Mouse (Mus musculus): ENCODE measurements around the gene Hoxa7. TPM values are rescaled to one million over a fixed set of nuclear protein-coding genes. Genes with fewer than 3 reads are reported as not detected.

The Hoxa7 gene
- polyA plus RNA-seq, 1 experiment from 2014 or later: not detected

DNA sequence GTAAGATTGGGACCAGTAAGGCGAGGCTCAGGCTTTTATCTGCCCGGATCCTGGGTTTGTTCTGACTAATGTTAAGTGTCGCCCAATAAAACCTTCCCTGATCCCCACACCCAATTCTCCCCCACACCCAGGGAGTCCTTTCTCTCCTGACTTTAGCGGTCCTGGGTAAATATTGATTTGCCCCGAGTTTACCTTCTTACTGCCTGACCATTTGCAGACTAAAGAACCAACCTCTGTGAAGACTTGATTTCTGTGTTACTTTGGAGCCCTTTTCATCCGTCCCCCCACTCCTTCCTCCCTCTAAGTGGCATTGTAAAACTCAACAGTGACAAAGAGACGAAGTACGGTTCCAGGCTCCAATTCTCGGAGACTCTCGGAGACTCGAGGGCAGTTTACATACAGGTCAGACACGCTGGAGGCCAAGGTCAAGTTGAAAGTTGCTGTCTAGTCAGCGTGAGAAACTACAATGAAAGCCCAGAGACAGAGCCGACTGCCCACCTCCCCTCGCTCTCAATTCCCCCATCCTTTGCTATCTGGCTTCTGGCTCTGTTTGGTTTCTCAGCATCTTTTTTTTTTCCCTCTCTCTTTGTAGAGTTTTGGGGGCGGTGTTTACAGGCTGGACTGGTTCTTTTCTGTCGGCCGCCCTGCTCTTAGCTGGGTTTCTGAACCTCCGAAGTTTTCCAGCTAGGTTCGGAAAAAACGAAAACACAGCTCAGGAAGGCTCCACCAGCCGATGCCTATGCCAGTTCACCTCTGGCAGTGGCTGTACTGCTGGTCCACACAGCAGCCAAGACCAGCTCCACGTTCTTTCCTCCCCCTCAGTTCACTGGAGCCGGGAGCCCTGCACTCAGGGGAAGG is 41.0 kb upstream of the Hoxa7 start:
- H3K9ac ChIP-seq: no peak overlapping the region
- no peaks in the 10 kb centered on the region for H3K36me3 ChIP-seq (replicated peaks)
- H3K27ac ChIP-seq: no peak overlapping the region
- no peak for ATAC-seq (replicated peaks)
- H3K4me3 ChIP-seq: no peak overlapping the region
- WGBS: 2% methylated on average over 24 of the region's 24 CpGs
- H3K27me3 ChIP-seq (replicated peaks): peaks cover 89% of the 10 kb centered on the region
- H3K4me1 ChIP-seq: peaks cover 8% of the 10 kb centered on the region
- H3K4me2 ChIP-seq: no peak overlapping the region
- no peaks in the 10 kb centered on the region for H3K9me3 ChIP-seq

DNA sequence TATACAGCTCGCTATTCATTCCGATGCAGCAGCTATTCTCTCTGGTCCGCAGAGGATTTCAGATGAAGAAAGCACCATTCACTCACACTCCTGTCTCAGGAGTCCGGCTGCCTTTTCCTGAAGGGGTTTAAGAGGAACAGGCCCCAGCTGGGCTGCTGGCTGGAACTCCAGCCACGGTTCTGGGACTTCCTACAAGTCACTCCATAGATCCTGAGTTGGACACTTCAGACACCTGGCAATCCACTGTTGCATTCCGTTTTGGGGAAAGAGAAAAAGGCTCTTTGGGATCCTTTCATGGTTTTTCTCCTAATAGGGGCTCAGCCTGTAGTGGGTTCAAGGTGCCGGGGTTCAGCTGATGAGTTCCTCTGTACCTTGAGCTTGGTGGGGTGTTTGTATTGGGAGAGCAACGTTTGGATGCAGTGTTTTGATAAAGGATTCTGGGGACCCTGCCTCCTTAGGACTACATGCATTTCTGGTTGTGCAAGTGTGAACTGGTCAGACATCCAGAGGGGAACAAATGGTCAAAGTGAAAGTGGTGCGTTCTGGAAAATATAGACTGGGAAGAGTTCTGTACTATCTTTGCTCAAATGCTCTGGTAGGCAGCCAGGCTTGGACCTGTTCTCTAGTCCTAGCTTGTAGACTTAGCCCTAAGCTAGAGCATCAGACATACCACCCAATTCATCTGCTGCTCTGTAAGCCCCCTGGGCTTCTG is 40.3 kb upstream of the Hoxa7 start:
- Histone ChIP-seq H3K9me3 (no peaks in the 10 kb centered on the region), H3K4me1 (peaks cover 8% of the 10 kb centered on the region), H3K9ac (no peak overlapping the region), H3K4me3 (no peak overlapping the region), H3K27me3 (replicated peaks) (peaks cover 91% of the 10 kb centered on the region), H3K36me3 (replicated peaks) (no peaks in the 10 kb centered on the region), H3K4me2 (no peak overlapping the region), H3K27ac (no peak overlapping the region)
- WGBS: under 1% methylated on average over 9 of the region's 9 CpGs
- ATAC-seq (replicated peaks): no peak

DNA sequence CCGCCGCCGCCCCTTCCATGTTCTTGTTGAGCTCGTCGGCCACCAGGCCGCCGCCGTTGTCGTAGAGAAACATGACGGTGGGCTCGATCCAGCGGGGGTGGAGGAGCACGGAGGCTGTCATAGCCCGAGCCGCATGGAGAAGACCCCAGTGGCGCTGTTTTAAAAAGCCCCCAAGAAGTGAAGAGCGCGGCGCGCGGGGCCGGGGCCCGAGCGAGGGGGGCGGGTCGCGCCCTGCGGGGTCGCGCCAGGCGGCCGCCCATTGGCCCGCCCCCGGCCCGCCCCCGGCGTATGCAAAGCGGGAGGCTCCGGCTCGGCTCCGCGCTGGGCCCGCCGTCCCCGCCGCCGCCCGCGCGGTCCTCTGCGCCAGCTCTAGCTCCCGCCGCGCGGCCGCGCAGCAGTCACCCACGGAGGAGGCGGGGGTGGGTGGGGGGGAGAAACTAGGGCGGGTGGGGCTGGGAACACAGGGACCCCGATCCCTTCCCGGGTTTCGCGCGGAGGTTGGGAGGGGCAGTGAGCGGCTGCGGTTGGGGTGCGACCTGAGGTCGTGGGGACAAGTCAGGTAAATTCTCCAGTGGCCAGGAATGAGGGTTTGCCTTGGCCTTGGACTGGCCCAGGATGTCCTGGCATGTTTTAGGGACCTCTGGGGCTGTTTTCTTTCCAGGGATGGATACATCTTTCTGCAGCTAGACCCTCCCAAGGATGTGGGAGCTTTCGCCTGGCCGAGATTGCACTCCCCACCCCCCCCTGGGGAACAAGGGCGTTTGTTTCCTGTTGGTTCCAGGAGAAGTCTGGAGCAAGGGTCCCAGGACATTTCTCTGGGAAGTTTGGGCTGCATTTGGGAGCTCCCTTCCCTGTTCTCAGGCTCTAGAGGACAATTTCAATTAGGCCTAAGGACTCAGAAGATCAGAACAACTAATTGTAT is 39.3 kb upstream of the Hoxa7 start, which contains the start of gene Hoxa13:
Hoxa13 (minus strand) TSS at position 227 of the 922 bp plus-strand sequence.
- no peaks in the 10 kb centered on the region for H3K9me3 ChIP-seq
- H3K27ac ChIP-seq: no peak within 1 kb of the TSS
- ATAC-seq (replicated peaks): no peak
- H3K27me3 ChIP-seq (replicated peaks): peaks cover 88% of the 10 kb centered on the region
- H3K4me1 ChIP-seq: peaks cover 8% of the 10 kb centered on the region
- H3K36me3 ChIP-seq (replicated peaks): no peaks in the 10 kb centered on the region
- H3K4me2 ChIP-seq: peak within 1 kb of the TSS; percentile 38
- H3K4me3 ChIP-seq: peak within 1 kb of the TSS; percentile 11; the same call in 1 of the 2 replicates
- H3K9ac ChIP-seq: no peak within 1 kb of the TSS
- 1% methylated on average over 52 of the region's 72 CpGs for WGBS

DNA sequence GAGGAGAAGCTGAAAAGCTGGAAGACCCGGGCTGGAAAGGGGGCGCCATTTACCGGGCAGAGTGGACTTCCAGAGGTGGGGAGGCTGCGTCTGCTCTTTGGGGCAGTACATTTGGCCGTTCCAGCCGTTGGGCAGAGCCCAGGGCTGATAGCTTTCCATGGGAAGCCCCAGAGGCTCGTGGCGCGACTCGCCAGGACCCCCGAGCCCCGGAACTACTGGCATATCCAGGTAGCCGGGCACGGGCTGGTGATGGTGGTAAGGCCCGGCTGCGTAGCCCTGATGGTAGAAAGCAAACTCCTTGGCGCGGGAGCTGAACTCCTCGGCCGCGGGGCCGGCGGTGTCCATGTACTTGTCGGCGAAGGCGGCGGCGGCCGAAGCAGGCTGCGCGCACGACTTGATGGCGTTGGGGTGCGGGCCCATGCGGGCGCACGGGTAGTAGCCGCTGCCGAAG is 38.2 kb upstream of the Hoxa7 start:
- under 1% methylated on average over 39 of the region's 39 CpGs for WGBS
- ATAC-seq (replicated peaks): no peak; the same call in 1 of the 2 replicates
- Histone ChIP-seq H3K27me3 (replicated peaks) (peaks cover 86% of the 10 kb centered on the region), H3K27ac (no peak overlapping the region), H3K4me1 (peaks cover 8% of the 10 kb centered on the region), H3K4me2 (peak overlapping the region; percentile 38; the same call in 1 of the 2 replicates), H3K9ac (no peak overlapping the region), H3K9me3 (no peaks in the 10 kb centered on the region), H3K36me3 (replicated peaks) (no peaks in the 10 kb centered on the region), H3K4me3 (no peak overlapping the region)

DNA sequence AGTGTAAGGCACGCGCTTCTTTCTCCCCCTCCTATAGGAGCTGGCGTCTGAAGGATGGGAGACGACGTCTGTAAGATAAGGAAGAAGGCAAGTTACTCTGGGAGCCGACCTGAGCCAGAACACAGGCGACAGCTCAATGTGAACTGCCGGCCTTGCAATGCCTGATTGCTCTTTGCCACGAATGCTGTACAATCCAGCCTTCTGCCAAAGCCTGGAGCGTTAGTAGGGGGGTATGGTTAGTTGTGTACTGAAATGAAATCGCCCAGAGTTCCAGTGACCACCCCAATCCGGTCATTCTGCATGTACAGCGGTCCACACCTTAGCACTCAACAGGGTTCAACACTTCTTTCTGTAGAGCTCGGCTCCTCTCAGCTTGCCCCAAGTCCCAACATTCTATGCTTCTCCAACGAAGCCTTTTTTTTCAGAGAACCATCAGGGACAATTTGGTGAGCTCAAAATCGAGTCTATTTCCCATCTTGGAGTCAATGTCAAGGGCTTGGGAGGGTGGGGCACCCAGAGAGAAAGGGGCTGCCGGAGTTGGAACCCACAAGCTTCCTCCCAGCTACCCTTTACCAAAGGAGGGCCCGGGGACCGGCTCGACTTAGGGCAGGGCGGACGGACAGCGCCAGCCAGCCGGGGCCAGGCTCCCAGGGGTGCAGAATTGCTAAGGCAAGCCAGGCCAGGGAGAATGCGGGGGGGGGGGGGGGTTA is 37.6 kb upstream of the Hoxa7 start:
- Histone ChIP-seq H3K9ac (no peak overlapping the region), H3K4me2 (no peak overlapping the region), H3K9me3 (no peaks in the 10 kb centered on the region), H3K4me1 (peaks cover 8% of the 10 kb centered on the region), H3K27ac (no peak overlapping the region), H3K4me3 (no peak overlapping the region), H3K27me3 (replicated peaks) (peaks cover 85% of the 10 kb centered on the region), H3K36me3 (replicated peaks) (no peaks in the 10 kb centered on the region)
- WGBS: under 1% methylated on average over 25 of the region's 25 CpGs
- ATAC-seq (replicated peaks): no peak

DNA sequence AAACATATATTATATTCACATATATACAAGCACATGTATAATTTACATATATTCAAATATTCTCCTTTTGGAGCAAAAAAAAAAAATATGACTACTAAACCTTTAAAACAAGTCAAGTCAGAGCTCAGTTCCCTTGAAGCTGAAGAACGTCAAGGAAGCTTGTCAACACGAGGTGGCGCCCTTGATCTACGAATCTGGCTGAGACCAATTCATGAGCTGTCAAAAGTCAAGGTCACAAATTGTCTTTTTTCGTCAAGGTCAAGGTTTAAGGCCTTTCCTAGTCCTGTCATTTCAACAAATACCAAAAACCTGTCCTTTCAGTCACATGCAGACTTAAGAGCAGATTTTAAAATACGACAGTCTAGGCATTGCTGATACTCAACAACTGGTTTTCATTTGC is 35.3 kb upstream of the Hoxa7 start:
- WGBS: under 1% methylated on average over 6 of the region's 6 CpGs
- no peak overlapping the region for H3K4me2 ChIP-seq
- no peak for ATAC-seq (replicated peaks)
- H3K4me3 ChIP-seq: no peak overlapping the region
- peaks cover 85% of the 10 kb centered on the region for H3K27me3 ChIP-seq (replicated peaks)
- peaks cover 8% of the 10 kb centered on the region for H3K4me1 ChIP-seq
- no peak overlapping the region for H3K9ac ChIP-seq
- H3K27ac ChIP-seq: no peak overlapping the region
- no peaks in the 10 kb centered on the region for H3K36me3 ChIP-seq (replicated peaks)
- H3K9me3 ChIP-seq: no peaks in the 10 kb centered on the region

DNA sequence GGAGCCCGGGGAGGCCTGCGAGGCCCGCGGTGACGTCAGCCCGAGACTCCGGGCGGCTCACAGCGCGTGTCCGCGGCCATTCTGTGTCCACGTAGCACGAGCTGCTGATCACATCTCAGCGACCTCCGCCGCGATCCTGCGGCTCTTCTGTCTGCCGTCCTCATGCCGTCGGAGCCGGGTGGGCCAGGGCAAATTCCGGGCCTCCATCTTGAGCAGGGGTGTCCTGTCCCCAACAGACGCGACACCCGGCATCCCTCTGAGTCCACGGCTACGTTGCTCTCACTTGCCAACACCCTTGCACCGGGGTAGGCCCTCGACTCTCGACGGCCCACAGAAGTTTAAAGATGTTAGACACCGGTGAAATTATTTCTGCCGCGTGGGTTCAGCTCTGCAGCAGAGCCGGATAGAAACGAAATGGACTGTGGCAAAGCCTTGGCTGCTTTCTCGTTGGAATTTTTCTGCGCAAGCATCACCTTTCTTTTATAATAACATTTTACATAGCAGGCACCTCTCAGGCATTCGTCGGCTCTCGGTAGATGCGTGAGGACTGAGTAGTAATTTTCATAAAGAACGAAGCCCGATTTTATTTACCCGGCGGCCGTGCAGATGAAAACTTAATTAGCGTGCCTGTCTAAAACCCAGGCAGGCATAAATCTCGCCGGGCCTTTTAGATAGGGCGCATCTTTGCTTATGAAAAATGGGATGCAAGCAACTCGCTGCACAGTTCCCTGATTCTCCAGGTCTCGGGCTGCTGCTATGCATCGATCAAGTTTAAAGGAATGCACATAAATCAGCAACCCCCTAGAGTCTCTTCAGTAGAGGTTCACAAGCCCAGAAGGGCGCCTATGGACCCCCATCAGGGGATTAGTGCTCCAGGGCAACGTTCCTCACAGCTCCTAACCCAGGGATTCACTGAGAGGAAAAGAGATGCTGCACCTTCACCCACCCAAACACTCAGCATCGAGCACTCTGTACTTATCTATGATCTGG is 32.2 kb upstream of the Hoxa7 start:
- Histone ChIP-seq H3K27me3 (replicated peaks) (peaks cover 90% of the 10 kb centered on the region), H3K4me1 (no peaks in the 10 kb centered on the region), H3K9ac (no peak overlapping the region), H3K36me3 (replicated peaks) (no peaks in the 10 kb centered on the region), H3K4me2 (no peak overlapping the region), H3K4me3 (no peak overlapping the region), H3K9me3 (no peaks in the 10 kb centered on the region), H3K27ac (no peak overlapping the region)
- no peak for ATAC-seq (replicated peaks)
- WGBS: 1% methylated on average over 59 of the region's 59 CpGs

DNA sequence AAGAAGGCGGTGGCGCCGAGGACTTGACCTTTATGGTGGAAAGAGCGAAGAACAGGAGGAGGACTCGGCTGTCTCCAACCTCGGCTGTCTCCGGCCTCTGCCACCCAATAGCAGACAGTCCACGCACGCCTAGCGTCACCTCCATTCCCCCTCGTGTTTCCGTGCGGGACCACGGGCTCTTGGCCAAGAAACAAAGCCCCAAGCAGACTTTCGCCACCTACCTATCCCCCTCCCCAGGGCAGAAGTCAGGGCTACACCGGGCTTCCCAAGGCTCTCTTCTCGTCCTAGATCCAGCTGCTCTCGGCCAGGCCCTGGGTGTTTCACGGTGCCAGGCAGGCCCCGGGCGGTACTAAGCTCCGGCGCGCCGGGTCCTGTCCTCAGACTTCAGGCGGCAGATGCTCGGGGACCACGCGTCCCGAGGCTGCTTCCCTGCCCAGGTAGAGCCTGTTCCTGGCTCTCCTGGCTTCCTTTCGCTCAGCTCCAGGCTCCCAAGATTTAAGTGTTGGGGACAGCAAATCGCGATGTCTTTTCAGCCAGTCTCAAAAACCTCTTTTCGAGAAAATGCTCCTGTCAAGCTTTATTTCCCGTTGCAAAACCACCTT is 31.2 kb upstream of the Hoxa7 start:
- no peak overlapping the region for H3K4me2 ChIP-seq
- no peak overlapping the region for H3K27ac ChIP-seq
- H3K4me1 ChIP-seq: no peaks in the 10 kb centered on the region
- no peak overlapping the region for H3K4me3 ChIP-seq
- peaks cover 91% of the 10 kb centered on the region for H3K27me3 ChIP-seq (replicated peaks)
- no peaks in the 10 kb centered on the region for H3K36me3 ChIP-seq (replicated peaks)
- ATAC-seq (replicated peaks): 0 out of 2 replicates have a peak, but pooled peaks have one; percentile 24
- WGBS: 2% methylated on average over 35 of the region's 35 CpGs
- no peaks in the 10 kb centered on the region for H3K9me3 ChIP-seq
- H3K9ac ChIP-seq: no peak overlapping the region

DNA sequence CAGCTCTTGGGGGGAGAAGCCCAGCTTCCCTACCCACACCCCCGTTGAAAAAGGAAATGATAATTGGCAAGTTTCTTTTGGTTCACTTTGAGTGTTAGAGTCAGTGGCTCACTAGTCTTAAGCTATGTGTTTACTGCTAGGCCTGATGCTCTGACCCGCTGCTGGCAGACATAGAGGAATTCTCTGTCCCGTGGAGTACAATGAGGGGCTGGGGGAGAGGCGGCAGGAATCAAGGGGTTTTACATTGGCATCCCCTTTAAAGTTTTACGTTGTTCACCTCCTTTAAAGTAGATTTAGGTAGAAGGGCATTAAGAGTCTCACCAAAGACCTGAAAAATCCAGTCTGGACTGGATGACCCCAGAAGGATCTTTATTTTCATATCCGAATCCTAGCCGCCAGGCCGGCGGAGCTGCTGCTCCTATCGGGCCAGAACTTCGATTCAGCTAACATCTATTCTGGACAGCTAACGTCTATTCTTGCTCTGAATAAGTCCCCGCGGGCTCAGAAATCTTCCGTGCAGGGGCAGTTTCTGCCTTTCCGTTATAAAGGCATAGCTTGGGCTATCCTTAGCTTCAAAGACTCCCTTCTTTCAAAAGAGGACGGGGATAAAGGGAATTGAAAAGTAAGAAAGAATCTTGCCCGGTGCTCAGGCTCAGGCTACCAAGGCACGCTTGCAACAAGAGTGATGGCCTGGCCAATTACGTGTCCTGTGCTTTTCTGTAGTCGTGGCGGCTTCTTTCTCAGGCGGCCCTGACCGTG is 30.5 kb upstream of the Hoxa7 start:
- peaks cover 91% of the 10 kb centered on the region for H3K27me3 ChIP-seq (replicated peaks)
- H3K4me2 ChIP-seq: no peak overlapping the region
- H3K4me1 ChIP-seq: no peaks in the 10 kb centered on the region
- H3K9ac ChIP-seq: no peak overlapping the region
- H3K36me3 ChIP-seq (replicated peaks): no peaks in the 10 kb centered on the region
- no peak overlapping the region for H3K27ac ChIP-seq
- 1% methylated on average over 24 of the region's 24 CpGs for WGBS
- H3K9me3 ChIP-seq: no peaks in the 10 kb centered on the region
- ATAC-seq (replicated peaks): no peak
- no peak overlapping the region for H3K4me3 ChIP-seq
